Mouse (Mus musculus) liver, postnatal 0 days (tissue): ENCODE results near the gene 1110017D15Rik.
"Not testable (repeated sequence)": the region's sequence is repeated elsewhere in the genome, so short reads cannot be mapped to it uniquely, and the experiment has no call there.

Source experiments
- CTCF ChIP-seq: sonication (generic); IDR thresholded peaks from 2 replicates; pipeline ENCODE4 v1.5.1; 2016; ENCODE audit warnings: antibody characterized with exemption, low read depth
- EP300 ChIP-seq: IDR thresholded peaks from 2 replicates; pipeline ENCODE4 v1.6.1; 2016; ENCODE audit warnings: antibody characterized with exemption, low read depth, mild to moderate bottlenecking

DNA sequence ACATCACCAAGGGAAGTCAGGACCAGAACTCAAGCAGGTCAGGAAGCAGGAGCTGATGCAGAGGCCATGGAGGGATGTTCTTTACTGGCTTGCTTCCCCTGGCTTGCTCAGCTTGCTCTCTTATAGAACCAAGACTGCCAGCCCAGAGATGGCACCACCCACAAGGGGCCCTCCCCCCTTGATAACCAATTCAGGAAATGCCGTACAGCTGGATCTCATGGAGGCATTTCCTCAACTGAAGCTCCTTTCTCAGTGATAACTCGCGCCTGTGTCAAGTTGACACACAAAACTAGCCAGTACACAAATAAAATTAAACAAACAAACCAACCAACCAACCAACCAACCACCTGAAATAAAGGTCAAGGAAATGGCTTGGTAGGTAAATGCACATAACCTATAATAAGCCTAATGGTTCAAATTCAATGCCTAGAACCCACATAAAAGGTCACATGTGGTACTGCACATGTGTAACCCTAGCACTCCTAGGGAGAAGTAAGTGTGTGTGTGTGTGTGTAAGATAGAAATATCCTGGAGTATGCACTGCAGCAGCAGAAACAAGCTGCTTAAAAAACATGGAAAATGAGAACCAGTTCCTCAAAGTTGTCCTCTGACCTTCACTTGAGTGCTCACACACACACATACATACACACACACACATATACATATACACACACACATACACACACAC is 53.9 kb downstream of the 1110017D15Rik start:
- TF ChIP-seq EP300, CTCF: not testable (repeated sequence)
